Mouse (Mus musculus): ENCODE results near the gene Agl. TPM values are rescaled to one million over a fixed set of nuclear protein-coding genes. Genes with fewer than 3 reads are reported as not detected.

The Agl gene
- polyA plus RNA-seq, 1 experiment = 20.8 TPM

DNA sequence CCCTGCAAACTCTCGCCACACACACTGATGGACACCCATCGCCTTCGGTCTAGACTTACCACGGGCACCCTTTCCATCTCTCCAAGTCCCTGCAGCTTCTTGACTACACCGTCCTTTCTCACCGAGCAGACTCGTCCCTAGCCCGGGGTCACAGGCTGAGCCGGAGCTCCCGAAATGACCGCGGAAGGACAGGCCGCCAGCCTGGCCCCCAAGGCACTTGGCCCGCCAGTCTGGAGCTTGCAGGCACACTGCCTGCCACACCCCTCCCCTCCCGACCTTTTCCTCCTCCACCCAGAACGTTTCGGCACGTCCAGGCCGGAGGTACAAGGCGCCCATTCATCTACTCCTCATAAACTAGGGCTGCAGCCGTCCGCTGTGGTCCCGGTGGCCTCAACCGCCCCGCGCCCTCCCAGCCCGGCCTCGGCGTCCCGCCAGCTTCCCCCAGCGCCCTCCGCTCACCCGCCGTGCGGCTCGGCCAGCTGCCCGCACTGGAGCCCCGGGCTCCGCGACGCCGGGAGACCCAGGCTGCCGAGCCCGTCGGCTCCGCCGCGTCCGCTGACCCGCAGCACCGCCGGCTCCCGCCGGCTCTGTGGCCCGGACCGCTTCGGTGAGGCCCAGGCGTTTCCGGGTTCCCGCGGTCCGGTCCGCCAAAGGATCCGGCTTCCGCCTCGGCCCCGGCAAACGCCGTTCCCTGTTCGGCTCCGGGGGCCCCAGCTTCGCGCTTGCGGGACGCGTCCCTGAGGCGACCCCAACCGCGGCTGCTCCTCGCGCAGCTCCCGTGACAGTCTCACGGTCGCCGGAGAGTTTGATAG lies 96.1 kb downstream of the Agl start:
- WGBS = under 1% methylated on average over 83 of the region's 85 CpGs
- H3K27ac ChIP-seq (ENCODE audit: insufficient read depth, low read length) = peak overlapping the region; percentile 77
- peak overlapping the region; percentile 92 for H3K4me3 ChIP-seq (replicated peaks; ENCODE audit: insufficient read depth, low read depth, low read length)
- H3K4me1 ChIP-seq (ENCODE audit: control insufficient read depth, insufficient read depth, low read length) = peaks cover 3% of the 10 kb centered on the region; the same call in 1 of the 2 replicates
- no peaks in the 10 kb centered on the region for H3K27me3 ChIP-seq (ENCODE audit: control insufficient read depth, insufficient read depth, low read length)
- peak; percentile 82 to 89 for DNase-seq
- no peak for TF ChIP-seq CTCF (IDR thresholded peaks at IDR 0.05; ENCODE audit: borderline replicate concordance, insufficient read depth, low read depth, low read length)
- peak; percentile 48; the same call in 1 of the 2 replicates for TF ChIP-seq POLR2A (IDR thresholded peaks at IDR 0.05; ENCODE audit: borderline replicate concordance, insufficient read depth, low read length)

DNA sequence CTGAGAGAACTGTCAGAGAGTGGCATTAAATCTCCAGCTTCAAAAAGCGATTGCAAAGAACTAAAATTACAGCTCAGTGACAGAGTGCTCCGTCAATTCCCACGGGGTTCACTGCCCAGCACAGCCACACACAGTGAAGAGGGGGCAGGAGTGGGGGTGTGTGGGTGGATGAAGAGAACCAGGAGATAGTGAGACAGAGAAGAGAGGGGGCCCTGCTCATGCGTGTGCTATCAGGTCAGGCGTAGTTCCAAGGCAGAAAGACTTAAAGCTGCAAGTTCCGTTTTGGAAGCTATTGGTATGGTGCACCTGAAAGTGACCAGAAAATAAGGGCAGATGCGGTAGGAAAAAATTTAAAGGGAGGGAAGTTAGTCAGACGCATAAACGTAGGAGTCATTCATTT lies 97.0 kb downstream of the Agl start:
- TF ChIP-seq CTCF (IDR thresholded peaks at IDR 0.05; ENCODE audit: borderline replicate concordance, insufficient read depth, low read depth, low read length) (no peak), POLR2A (IDR thresholded peaks at IDR 0.05; ENCODE audit: borderline replicate concordance, insufficient read depth, low read length) (no peak)
- Histone ChIP-seq H3K27me3 (ENCODE audit: control insufficient read depth, insufficient read depth, low read length) (no peaks in the 10 kb centered on the region), H3K4me3 (replicated peaks; ENCODE audit: insufficient read depth, low read depth, low read length) (no peak overlapping the region), H3K4me1 (ENCODE audit: control insufficient read depth, insufficient read depth, low read length) (peaks cover 3% of the 10 kb centered on the region; the same call in 1 of the 2 replicates), H3K27ac (ENCODE audit: insufficient read depth, low read length) (no peak overlapping the region)
- WGBS = 34% methylated on average over 9 of the region's 9 CpGs
- no peak for DNase-seq

DNA sequence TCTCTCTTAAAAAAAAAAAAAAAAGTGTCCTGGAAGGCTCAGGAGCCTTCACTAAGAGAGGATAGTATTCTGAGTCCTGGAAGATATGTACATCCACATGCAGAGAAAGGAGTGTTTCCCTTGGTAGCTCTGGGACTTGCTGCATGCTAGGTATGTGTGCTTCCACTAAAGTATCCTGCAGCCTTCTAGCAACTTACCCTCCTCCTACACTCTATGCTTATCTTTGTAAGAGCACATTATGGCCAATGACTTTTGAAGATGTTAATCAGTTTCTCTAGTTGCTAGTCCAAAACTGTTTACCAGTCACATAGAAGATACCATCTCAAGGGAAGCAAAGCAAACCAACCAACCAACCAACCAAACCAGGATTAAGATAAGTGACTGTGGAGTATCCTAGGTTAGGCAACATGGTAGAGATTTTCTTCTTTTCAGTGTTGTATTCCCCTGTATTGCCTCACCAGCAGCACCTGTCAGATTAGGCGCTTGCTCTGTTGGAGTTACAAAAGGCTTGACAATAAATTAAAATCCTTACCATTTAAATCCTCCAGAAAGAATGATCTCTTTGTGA lies 102.2 kb downstream of the Agl start:
- 98% methylated on average over 1 of the region's 1 CpGs for WGBS
- Histone ChIP-seq H3K27ac (ENCODE audit: insufficient read depth, low read length) (no peak overlapping the region), H3K4me1 (ENCODE audit: control insufficient read depth, insufficient read depth, low read length) (no peaks in the 10 kb centered on the region; the same call in 1 of the 2 replicates), H3K4me3 (replicated peaks; ENCODE audit: insufficient read depth, low read depth, low read length) (no peak overlapping the region), H3K27me3 (ENCODE audit: control insufficient read depth, insufficient read depth, low read length) (no peaks in the 10 kb centered on the region)
- TF ChIP-seq CTCF (IDR thresholded peaks at IDR 0.05; ENCODE audit: borderline replicate concordance, insufficient read depth, low read depth, low read length) = no peak
- no peak for TF ChIP-seq POLR2A (IDR thresholded peaks at IDR 0.05; ENCODE audit: borderline replicate concordance, insufficient read depth, low read length)
- no peak for DNase-seq

DNA sequence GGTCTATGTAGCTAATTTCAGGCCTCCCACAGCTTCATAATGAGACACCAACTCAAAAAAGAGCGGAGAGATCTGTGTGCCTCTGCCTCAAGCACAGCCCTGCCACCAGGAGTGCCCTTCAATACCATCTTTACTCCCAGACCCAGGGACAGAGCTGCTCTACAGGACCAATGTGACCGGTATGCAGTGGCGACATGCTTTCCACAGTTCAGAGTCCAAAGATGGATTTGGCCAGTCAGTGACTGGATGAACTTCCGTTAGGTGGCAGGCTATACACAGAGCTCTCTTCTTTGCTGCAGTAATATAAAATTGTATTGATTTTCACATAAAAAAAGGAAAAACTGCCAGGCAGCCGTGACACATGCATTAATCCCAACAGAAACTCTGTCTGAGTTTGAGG lies 104.1 kb downstream of the Agl start:
- H3K27me3 ChIP-seq (ENCODE audit: control insufficient read depth, insufficient read depth, low read length) = no peaks in the 10 kb centered on the region
- no peak overlapping the region for H3K4me3 ChIP-seq (replicated peaks; ENCODE audit: insufficient read depth, low read depth, low read length)
- H3K4me1 ChIP-seq (ENCODE audit: control insufficient read depth, insufficient read depth, low read length) = no peaks in the 10 kb centered on the region
- no peak for DNase-seq
- H3K27ac ChIP-seq (ENCODE audit: insufficient read depth, low read length) = no peak overlapping the region
- whole genome bisulfite sequencing = 92% methylated on average over 5 of the region's 5 CpGs
- no peak for TF ChIP-seq CTCF (IDR thresholded peaks at IDR 0.05; ENCODE audit: borderline replicate concordance, insufficient read depth, low read depth, low read length)
- no peak for TF ChIP-seq POLR2A (IDR thresholded peaks at IDR 0.05; ENCODE audit: borderline replicate concordance, insufficient read depth, low read length)

DNA sequence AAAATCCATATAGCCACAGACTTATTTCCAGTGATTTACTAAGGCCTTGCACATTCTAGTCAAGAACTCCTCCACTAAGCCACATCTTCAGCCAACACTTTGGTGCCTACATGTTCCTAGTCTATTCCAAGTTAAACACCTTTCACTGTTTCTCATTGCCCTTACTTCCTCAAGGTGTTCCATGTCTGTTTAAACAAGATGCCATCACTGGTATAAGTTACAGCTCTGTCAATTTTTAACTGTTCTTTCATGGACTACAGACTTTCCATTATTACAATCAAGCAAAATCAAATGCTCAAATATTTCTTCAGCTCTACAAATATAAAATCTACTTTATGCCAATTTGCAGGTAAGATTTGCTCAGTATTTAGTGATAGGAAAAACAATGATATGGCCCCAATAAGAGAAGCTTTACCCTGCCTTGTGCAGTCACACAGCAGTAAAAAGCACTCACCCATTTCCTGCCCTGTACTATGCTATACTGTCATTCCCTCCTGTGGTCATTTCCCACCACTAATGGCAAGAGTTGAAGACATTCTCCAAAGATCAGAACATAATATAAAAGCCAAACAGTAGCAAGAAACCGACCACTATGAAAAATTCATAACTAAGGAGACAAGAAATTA lies 105.2 kb downstream of the Agl start:
- WGBS = 95% methylated on average over 1 of the region's 1 CpGs
- DNase-seq = no peak
- TF ChIP-seq POLR2A (IDR thresholded peaks at IDR 0.05; ENCODE audit: borderline replicate concordance, insufficient read depth, low read length) (no peak), CTCF (IDR thresholded peaks at IDR 0.05; ENCODE audit: borderline replicate concordance, insufficient read depth, low read depth, low read length) (no peak)
- Histone ChIP-seq H3K27ac (ENCODE audit: insufficient read depth, low read length) (no peak overlapping the region), H3K4me1 (ENCODE audit: control insufficient read depth, insufficient read depth, low read length) (no peaks in the 10 kb centered on the region), H3K4me3 (replicated peaks; ENCODE audit: insufficient read depth, low read depth, low read length) (no peak overlapping the region), H3K27me3 (ENCODE audit: control insufficient read depth, insufficient read depth, low read length) (no peaks in the 10 kb centered on the region)

DNA sequence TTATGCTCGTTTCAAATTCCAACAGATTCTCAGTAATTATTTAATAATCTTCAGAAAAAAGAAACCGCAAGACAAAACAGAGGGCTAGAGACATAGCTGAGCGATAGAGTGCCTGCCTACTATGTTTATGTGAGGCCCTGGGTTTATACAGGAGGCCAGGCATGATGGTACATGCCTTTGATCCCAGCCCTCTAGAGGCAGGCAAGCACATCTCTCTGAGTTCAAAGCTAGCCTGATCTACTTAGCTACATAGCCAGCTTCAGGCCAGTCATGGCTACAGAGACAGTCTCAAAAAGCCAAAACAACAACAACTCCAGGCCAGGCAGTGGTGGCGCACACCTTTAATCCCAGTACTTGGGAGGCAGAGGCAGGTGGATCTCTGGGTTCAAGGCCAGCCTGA lies 106.4 kb downstream of the Agl start:
- no peaks in the 10 kb centered on the region for H3K27me3 ChIP-seq (ENCODE audit: control insufficient read depth, insufficient read depth, low read length)
- H3K4me3 ChIP-seq (replicated peaks; ENCODE audit: insufficient read depth, low read depth, low read length) = no peak overlapping the region
- DNase-seq = no peak
- 96% methylated on average over 4 of the region's 4 CpGs for WGBS
- TF ChIP-seq CTCF (IDR thresholded peaks at IDR 0.05; ENCODE audit: borderline replicate concordance, insufficient read depth, low read depth, low read length) (no peak), POLR2A (IDR thresholded peaks at IDR 0.05; ENCODE audit: borderline replicate concordance, insufficient read depth, low read length) (no peak)
- H3K4me1 ChIP-seq (ENCODE audit: control insufficient read depth, insufficient read depth, low read length) = no peaks in the 10 kb centered on the region
- no peak overlapping the region for H3K27ac ChIP-seq (ENCODE audit: insufficient read depth, low read length)

DNA sequence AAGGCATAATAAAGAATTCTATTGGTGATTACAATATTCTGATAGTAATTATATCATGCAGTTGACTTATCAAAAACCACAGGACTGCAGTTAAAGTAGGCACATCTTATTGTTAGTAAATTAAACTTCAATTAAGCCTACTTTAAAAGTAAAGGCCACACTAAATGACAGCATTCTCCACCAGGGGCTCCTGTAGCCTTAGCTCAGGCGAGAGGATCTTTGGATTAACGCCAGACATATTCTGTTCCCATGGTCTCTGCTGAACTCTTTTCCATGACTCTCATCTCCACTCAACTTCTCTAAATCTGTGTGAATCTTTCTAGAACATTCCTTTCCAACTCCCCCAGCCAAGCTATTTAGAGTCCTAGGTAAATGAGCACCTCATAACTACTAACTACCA lies 109.2 kb downstream of the Agl start:
- Histone ChIP-seq H3K4me1 (ENCODE audit: control insufficient read depth, insufficient read depth, low read length) (no peaks in the 10 kb centered on the region), H3K4me3 (replicated peaks; ENCODE audit: insufficient read depth, low read depth, low read length) (no peak overlapping the region), H3K27me3 (ENCODE audit: control insufficient read depth, insufficient read depth, low read length) (no peaks in the 10 kb centered on the region), H3K27ac (ENCODE audit: insufficient read depth, low read length) (no peak overlapping the region)
- TF ChIP-seq POLR2A (IDR thresholded peaks at IDR 0.05; ENCODE audit: borderline replicate concordance, insufficient read depth, low read length) = no peak
- TF ChIP-seq CTCF (IDR thresholded peaks at IDR 0.05; ENCODE audit: borderline replicate concordance, insufficient read depth, low read depth, low read length) = no peak
- WGBS = 41% methylated on average over 2 of the region's 2 CpGs
- DNase-seq = no peak

DNA sequence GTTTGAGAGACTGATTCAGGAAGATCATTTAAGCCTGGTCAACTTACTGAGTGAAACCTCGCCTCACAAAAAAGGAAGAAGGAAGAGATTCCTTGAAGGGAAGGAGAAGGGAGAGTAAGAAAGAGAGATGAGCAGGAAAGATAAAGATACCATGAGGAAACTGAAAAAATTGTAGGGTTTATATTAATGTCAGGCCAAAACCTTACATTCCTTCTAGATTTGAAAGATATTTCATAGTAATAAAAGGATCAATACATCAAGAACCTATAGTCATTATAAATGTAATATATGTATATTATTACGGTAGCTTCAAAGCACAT lies 112.3 kb downstream of the Agl start:
- Histone ChIP-seq H3K27ac (ENCODE audit: insufficient read depth, low read length) (no peak overlapping the region), H3K4me3 (replicated peaks; ENCODE audit: insufficient read depth, low read depth, low read length) (no peak overlapping the region), H3K4me1 (ENCODE audit: control insufficient read depth, insufficient read depth, low read length) (no peaks in the 10 kb centered on the region), H3K27me3 (ENCODE audit: control insufficient read depth, insufficient read depth, low read length) (no peaks in the 10 kb centered on the region)
- TF ChIP-seq CTCF (IDR thresholded peaks at IDR 0.05; ENCODE audit: borderline replicate concordance, insufficient read depth, low read depth, low read length) = no peak
- TF ChIP-seq POLR2A (IDR thresholded peaks at IDR 0.05; ENCODE audit: borderline replicate concordance, insufficient read depth, low read length) = no peak
- WGBS = 96% methylated on average over 2 of the region's 2 CpGs
- DNase-seq = no peak

All from cerebellum, adult 2 months (tissue).